Mouse (Mus musculus): Measurements from ENCODE around the gene Gm45233.
"Not testable (repeated sequence)": the region's sequence is repeated elsewhere in the genome, so short reads cannot be mapped to it uniquely, and the experiment has no call there.

DNA sequence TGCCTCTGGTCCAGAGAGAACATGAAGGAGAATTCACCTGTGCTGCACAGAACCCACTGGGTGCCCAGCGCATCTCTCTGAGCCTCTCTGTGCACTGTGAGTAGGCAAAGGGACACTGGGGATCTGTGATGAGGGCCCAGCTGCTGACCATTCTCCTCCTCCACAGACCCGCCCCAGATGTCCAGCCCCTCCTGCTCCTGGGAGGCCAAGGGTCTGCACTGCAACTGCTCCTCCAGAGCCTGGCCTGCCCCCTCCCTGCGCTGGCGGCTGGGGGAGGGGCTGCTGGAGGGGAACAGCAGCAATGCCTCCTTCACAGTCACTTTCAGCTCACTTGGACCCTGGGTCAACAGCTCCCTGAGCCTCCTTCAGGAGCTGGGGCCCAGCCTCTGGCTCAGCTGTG, 32.2 kb upstream of the Gm45233 start:
- TF ChIP-seq CTCF (IDR thresholded peaks at IDR 0.05); POLR2A (IDR thresholded peaks at IDR 0.05; ENCODE audit: insufficient read depth, low read depth, low read length): not testable (repeated sequence)

Measured in heart, adult 2 months (tissue).